Mouse (Mus musculus) thymus, adult 2 months (tissue): ENCODE data around the gene Ubl4b.

Source experiments
- CTCF ChIP-seq: fragments of 200-500 bp; IDR thresholded peaks from 2 replicates; pipeline ENCODE4 v1.5.1; 2012; ENCODE audit warnings: mild to moderate bottlenecking, control low read depth, low read length, moderate library complexity, borderline replicate concordance; ENCODE audit not compliant: control insufficient read depth, poor library complexity, insufficient read depth; ENCODE audit errors: extremely low read depth
- POLR2A ChIP-seq: fragments of 200-500 bp; IDR thresholded peaks from 2 replicates; pipeline ENCODE4 v1.6.1; 2012; ENCODE audit warnings: mild to moderate bottlenecking, low read length, control low read depth, moderate library complexity; ENCODE audit not compliant: control insufficient read depth, poor library complexity, insufficient read depth; ENCODE audit errors: extremely low read depth

DNA sequence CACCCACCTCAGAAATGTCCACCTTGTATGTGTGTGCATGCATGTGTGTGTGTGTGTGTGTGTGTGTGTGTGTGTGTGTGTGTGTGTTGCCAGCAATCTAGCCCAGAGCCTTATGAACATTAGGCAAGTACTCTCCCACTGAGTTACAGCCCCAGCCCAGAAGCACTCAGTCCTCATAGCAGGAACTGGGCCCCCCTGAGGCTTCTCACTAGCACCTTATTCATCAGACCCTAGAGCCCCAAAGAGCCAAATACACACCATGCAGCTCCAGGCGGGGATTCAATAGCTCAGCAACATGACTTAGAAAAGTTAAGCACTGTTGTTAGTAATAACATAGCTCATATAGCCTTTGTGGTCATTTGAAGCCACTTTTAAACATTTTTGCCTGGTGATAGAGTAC, 50.3 kb downstream of the Ubl4b start:
- no peak for TF ChIP-seq CTCF
- no peak for TF ChIP-seq POLR2A
